Mouse (Mus musculus): Measurements from ENCODE around the gene Med12l. TPM values are rescaled to one million over a fixed set of nuclear protein-coding genes. Genes with fewer than 3 reads are reported as not detected.

Med12l gene
- polyA plus RNA-seq, 1 experiment = 11.7 TPM

- H3K4me1 ChIP-seq (ENCODE audit: control insufficient read depth, insufficient read depth, low read length) = no peaks in the 10 kb centered on the region
- no peak overlapping the region for H3K4me3 ChIP-seq (ENCODE audit: low read depth, low read length)
- no peak overlapping the region for H3K27ac ChIP-seq (ENCODE audit: insufficient read depth, low read length)
- no peaks in the 10 kb centered on the region for H3K9me3 ChIP-seq (replicated peaks; ENCODE audit: control insufficient read depth, insufficient read depth, low read length, poor library complexity, severe bottlenecking)
- TF ChIP-seq CTCF (IDR thresholded peaks at IDR 0.05; ENCODE audit: low read depth, low read length) = no peak
- TF ChIP-seq EP300 (IDR thresholded peaks at IDR 0.05; ENCODE audit: insufficient read depth, low read depth, low read length) = no peak
- no peak for TF ChIP-seq POLR2A (IDR thresholded peaks at IDR 0.05; ENCODE audit: insufficient read depth, low read length)
- no peaks in the 10 kb centered on the region for H3K36me3 ChIP-seq (ENCODE audit: control insufficient read depth, insufficient read depth, low read length, poor library complexity, severe bottlenecking)
- no peak overlapping the region for H3K9ac ChIP-seq (ENCODE audit: low read depth, poor library complexity, severe bottlenecking)
- no peaks in the 10 kb centered on the region for H3K27me3 ChIP-seq (ENCODE audit: control insufficient read depth, insufficient read depth, low read length, poor library complexity, severe bottlenecking)
Observed at GRCm38 (mm10) chr3:59304944-59305343, 299.3 kb downstream of the Med12l start.

GRCm38 (mm10) chr3:59305518-59305917 lies 299.9 kb downstream of the Med12l start:
- Histone ChIP-seq H3K36me3 (ENCODE audit: control insufficient read depth, insufficient read depth, low read length, poor library complexity, severe bottlenecking) (no peaks in the 10 kb centered on the region), H3K4me3 (ENCODE audit: low read depth, low read length) (no peak overlapping the region), H3K27ac (ENCODE audit: insufficient read depth, low read length) (no peak overlapping the region), H3K4me1 (ENCODE audit: control insufficient read depth, insufficient read depth, low read length) (no peaks in the 10 kb centered on the region), H3K27me3 (ENCODE audit: control insufficient read depth, insufficient read depth, low read length, poor library complexity, severe bottlenecking) (no peaks in the 10 kb centered on the region), H3K9me3 (replicated peaks; ENCODE audit: control insufficient read depth, insufficient read depth, low read length, poor library complexity, severe bottlenecking) (no peaks in the 10 kb centered on the region), H3K9ac (ENCODE audit: low read depth, poor library complexity, severe bottlenecking) (no peak overlapping the region)
- TF ChIP-seq CTCF (IDR thresholded peaks at IDR 0.05; ENCODE audit: low read depth, low read length) (no peak), EP300 (IDR thresholded peaks at IDR 0.05; ENCODE audit: insufficient read depth, low read depth, low read length) (no peak), POLR2A (IDR thresholded peaks at IDR 0.05; ENCODE audit: insufficient read depth, low read length) (no peak)

GRCm38 (mm10) chr3:59312610-59313009 lies 307.0 kb downstream of the Med12l start:
- H3K9me3 ChIP-seq (replicated peaks; ENCODE audit: control insufficient read depth, insufficient read depth, low read length, poor library complexity, severe bottlenecking) = no peaks in the 10 kb centered on the region
- H3K4me1 ChIP-seq (ENCODE audit: control insufficient read depth, insufficient read depth, low read length) = no peaks in the 10 kb centered on the region
- H3K4me3 ChIP-seq (ENCODE audit: low read depth, low read length) = no peak overlapping the region
- H3K36me3 ChIP-seq (ENCODE audit: control insufficient read depth, insufficient read depth, low read length, poor library complexity, severe bottlenecking) = no peaks in the 10 kb centered on the region
- no peak overlapping the region for H3K9ac ChIP-seq (ENCODE audit: low read depth, poor library complexity, severe bottlenecking)
- no peak overlapping the region for H3K27ac ChIP-seq (ENCODE audit: insufficient read depth, low read length)
- no peaks in the 10 kb centered on the region for H3K27me3 ChIP-seq (ENCODE audit: control insufficient read depth, insufficient read depth, low read length, poor library complexity, severe bottlenecking)
- TF ChIP-seq POLR2A (IDR thresholded peaks at IDR 0.05; ENCODE audit: insufficient read depth, low read length) = no peak
- no peak for TF ChIP-seq CTCF (IDR thresholded peaks at IDR 0.05; ENCODE audit: low read depth, low read length)
- TF ChIP-seq EP300 (IDR thresholded peaks at IDR 0.05; ENCODE audit: insufficient read depth, low read depth, low read length) = no peak

GRCm38 (mm10) chr3:59316077-59316476 lies 310.5 kb downstream of the Med12l start:
- Histone ChIP-seq H3K4me3 (ENCODE audit: low read depth, low read length) (no peak overlapping the region), H3K9me3 (replicated peaks; ENCODE audit: control insufficient read depth, insufficient read depth, low read length, poor library complexity, severe bottlenecking) (no peaks in the 10 kb centered on the region), H3K27ac (ENCODE audit: insufficient read depth, low read length) (no peak overlapping the region), H3K27me3 (ENCODE audit: control insufficient read depth, insufficient read depth, low read length, poor library complexity, severe bottlenecking) (no peaks in the 10 kb centered on the region), H3K4me1 (ENCODE audit: control insufficient read depth, insufficient read depth, low read length) (no peaks in the 10 kb centered on the region), H3K36me3 (ENCODE audit: control insufficient read depth, insufficient read depth, low read length, poor library complexity, severe bottlenecking) (no peaks in the 10 kb centered on the region), H3K9ac (ENCODE audit: low read depth, poor library complexity, severe bottlenecking) (no peak overlapping the region)
- TF ChIP-seq EP300 (IDR thresholded peaks at IDR 0.05; ENCODE audit: insufficient read depth, low read depth, low read length) = no peak

GRCm38 (mm10) chr3:59321278-59321876 lies 315.8 kb downstream of the Med12l start:
- Histone ChIP-seq H3K4me1 (ENCODE audit: control insufficient read depth, insufficient read depth, low read length) (no peaks in the 10 kb centered on the region), H3K27ac (ENCODE audit: insufficient read depth, low read length) (no peak overlapping the region), H3K4me3 (ENCODE audit: low read depth, low read length) (no peak overlapping the region), H3K9me3 (replicated peaks; ENCODE audit: control insufficient read depth, insufficient read depth, low read length, poor library complexity, severe bottlenecking) (no peaks in the 10 kb centered on the region), H3K9ac (ENCODE audit: low read depth, poor library complexity, severe bottlenecking) (no peak overlapping the region), H3K27me3 (ENCODE audit: control insufficient read depth, insufficient read depth, low read length, poor library complexity, severe bottlenecking) (no peaks in the 10 kb centered on the region), H3K36me3 (ENCODE audit: control insufficient read depth, insufficient read depth, low read length, poor library complexity, severe bottlenecking) (no peaks in the 10 kb centered on the region)
- TF ChIP-seq POLR2A (IDR thresholded peaks at IDR 0.05; ENCODE audit: insufficient read depth, low read length) = no peak
- no peak for TF ChIP-seq EP300 (IDR thresholded peaks at IDR 0.05; ENCODE audit: insufficient read depth, low read depth, low read length)
- TF ChIP-seq CTCF (IDR thresholded peaks at IDR 0.05; ENCODE audit: low read depth, low read length) = no peak

GRCm38 (mm10) chr3:59328526-59328925 lies 322.9 kb downstream of the Med12l start:
- Histone ChIP-seq H3K36me3 (ENCODE audit: control insufficient read depth, insufficient read depth, low read length, poor library complexity, severe bottlenecking) (no peaks in the 10 kb centered on the region), H3K9ac (ENCODE audit: low read depth, poor library complexity, severe bottlenecking) (no peak overlapping the region), H3K4me3 (ENCODE audit: low read depth, low read length) (no peak overlapping the region), H3K27ac (ENCODE audit: insufficient read depth, low read length) (no peak overlapping the region), H3K4me1 (ENCODE audit: control insufficient read depth, insufficient read depth, low read length) (peaks cover 2% of the 10 kb centered on the region), H3K9me3 (replicated peaks; ENCODE audit: control insufficient read depth, insufficient read depth, low read length, poor library complexity, severe bottlenecking) (no peaks in the 10 kb centered on the region), H3K27me3 (ENCODE audit: control insufficient read depth, insufficient read depth, low read length, poor library complexity, severe bottlenecking) (no peaks in the 10 kb centered on the region)
- no peak for TF ChIP-seq EP300 (IDR thresholded peaks at IDR 0.05; ENCODE audit: insufficient read depth, low read depth, low read length)
- TF ChIP-seq POLR2A (IDR thresholded peaks at IDR 0.05; ENCODE audit: insufficient read depth, low read length) = no peak
- no peak for TF ChIP-seq CTCF (IDR thresholded peaks at IDR 0.05; ENCODE audit: low read depth, low read length)
